Mouse (Mus musculus) CH12.LX (cell line): ENCODE measurements at regions not wholly inside any gene's neighbourhood (a gene's known extent, or its start where the extent isn't known, plus 50 kb on each side); places are given as distances from the start of the nearest gene placed in this dataset.

Experiments used
- DNase-seq: peaks from one replicate; pipeline ENCODE4 v3.0.0-alpha.2; 2013; ENCODE audit errors: extremely low read depth
- H3K27ac ChIP-seq: 2 replicates; pipeline ENCODE4 v1.5.1; 2012; ENCODE audit warnings: low read depth, mild to moderate bottlenecking, control low read depth, moderate library complexity; ENCODE audit not compliant: insufficient read depth
- H3K27me3 ChIP-seq: replicated peaks from 2 replicates; pipeline ENCODE3; 2012; ENCODE audit warnings: inconsistent platforms
- H3K36me3 ChIP-seq, 2 experiments: replicated peaks in 1 of 2; 2 replicates each; pipeline versions ENCODE3 to v1.6.1; 2012; ENCODE audit warnings: inconsistent platforms in 1 of 2, low read length in 1 of 2, mild to moderate bottlenecking in 1 of 2, mixed read lengths in 1 of 2, moderate library complexity in 1 of 2; ENCODE audit not compliant: control insufficient read depth in 1 of 2, insufficient read depth in 1 of 2
- H3K4me1 ChIP-seq, 2 experiments: 2 replicates each; pipeline ENCODE4 v1.6.1; 2012; ENCODE audit warnings: inconsistent platforms in 1 of 2, moderate library complexity in 1 of 2; ENCODE audit not compliant: insufficient read depth in 2 of 2, control insufficient read depth in 1 of 2
- H3K4me2 ChIP-seq: 2 replicates; pipeline ENCODE4 v1.6.1; 2012; ENCODE audit warnings: low read depth, mild to moderate bottlenecking, control low read depth; ENCODE audit not compliant: poor library complexity, insufficient read depth, severe bottlenecking
- H3K4me3 ChIP-seq, 3 experiments: fragments of 150-350 bp in 1 of 3; sonication (generic) in 1 of 3; replicated peaks in 1 of 3; 2 replicates each; pipeline versions ENCODE3 to v1.5.1; 2011 to 2012; ENCODE audit warnings: low read depth in 2 of 3, low read length in 2 of 3, mild to moderate bottlenecking in 2 of 3, moderate library complexity in 2 of 3, control low read depth in 1 of 3, improper control_type of control experiment in 1 of 3, inconsistent platforms in 1 of 3, mixed read lengths in 1 of 3; ENCODE audit not compliant: poor library complexity in 1 of 3
- H3K79me2 ChIP-seq: replicated peaks from 2 replicates; pipeline ENCODE4 v1.6.1; 2012; ENCODE audit warnings: mild to moderate bottlenecking, moderate library complexity; ENCODE audit not compliant: control insufficient read depth, poor library complexity, insufficient read depth, severe bottlenecking; ENCODE audit errors: extremely low read depth
- H3K9ac ChIP-seq: 2 replicates; pipeline ENCODE4 v1.6.1; 2012; ENCODE audit warnings: low read depth, mild to moderate bottlenecking, control low read depth, moderate library complexity; ENCODE audit not compliant: insufficient read depth
- H3K9me3 ChIP-seq: replicated peaks from 2 replicates; pipeline ENCODE3; 2012; ENCODE audit warnings: low read length, inconsistent platforms, mixed read lengths
- BHLHE40 ChIP-seq: IDR thresholded peaks from 2 replicates; pipeline ENCODE4 v1.6.1; 2011; ENCODE audit warnings: mild to moderate bottlenecking, low read depth, low read length, improper control_type of control experiment
- ETS1 ChIP-seq: conservative IDR thresholded peaks from 2 replicates; pipeline ENCODE4 v1.6.1; 2012; ENCODE audit warnings: low read depth, mild to moderate bottlenecking, inconsistent platforms, low read length, improper control_type of control experiment, moderate library complexity
- GABPA ChIP-seq: IDR thresholded peaks from 2 replicates; pipeline ENCODE4 v1.6.1; 2012; ENCODE audit warnings: low read depth, low read length, improper control_type of control experiment, inconsistent platforms; ENCODE audit not compliant: insufficient replicate concordance
- JUND ChIP-seq: conservative IDR thresholded peaks from 2 replicates; pipeline ENCODE4 v1.6.1; 2011; ENCODE audit warnings: low read depth, low read length, improper control_type of control experiment
- MAFK ChIP-seq: IDR thresholded peaks from 2 replicates; pipeline ENCODE4 v1.6.1; 2011; ENCODE audit warnings: low read length, improper control_type of control experiment; ENCODE audit not compliant: insufficient replicate concordance
- MAZ ChIP-seq: IDR thresholded peaks from 2 replicates; pipeline ENCODE4 v1.6.1; 2012; ENCODE audit warnings: low read depth, mild to moderate bottlenecking, inconsistent platforms, low read length, improper control_type of control experiment, moderate library complexity
- MEF2A ChIP-seq: IDR thresholded peaks from 2 replicates; pipeline ENCODE4 v1.6.1; 2014; ENCODE audit warnings: low read depth, mild to moderate bottlenecking, inconsistent platforms, low read length, improper control_type of control experiment, borderline replicate concordance
- NELFE ChIP-seq: IDR thresholded peaks from 2 replicates; pipeline ENCODE4 v1.6.1; 2011; ENCODE audit warnings: low read depth, low read length, improper control_type of control experiment
- NRF1 ChIP-seq: IDR thresholded peaks from 2 replicates; pipeline ENCODE4 v1.6.1; 2014; ENCODE audit warnings: low read depth, mild to moderate bottlenecking, inconsistent platforms, low read length, improper control_type of control experiment, moderate library complexity
- POLR2A ChIP-seq: IDR thresholded peaks from 2 replicates; pipeline ENCODE4 v1.6.1; 2011; ENCODE audit warnings: low read depth, mild to moderate bottlenecking, improper control_type of control experiment, low read length
- POLR2AphosphoS2 ChIP-seq: IDR thresholded peaks from 2 replicates; pipeline ENCODE4 v1.6.1; 2011; ENCODE audit warnings: low read depth, low read length, improper control_type of control experiment
- SIN3A ChIP-seq: IDR thresholded peaks from 2 replicates; pipeline ENCODE4 v1.6.1; 2012; ENCODE audit warnings: low read length, improper control_type of control experiment, inconsistent platforms
- SMC3 ChIP-seq: IDR thresholded peaks from 2 replicates; pipeline ENCODE4 v1.6.1; 2011; ENCODE audit warnings: low read depth, low read length, improper control_type of control experiment
- USF1 ChIP-seq: IDR thresholded peaks from 2 replicates; pipeline ENCODE4 v1.6.1; 2014; ENCODE audit warnings: low read depth, mild to moderate bottlenecking, inconsistent platforms, low read length, improper control_type of control experiment
- USF2 ChIP-seq: conservative IDR thresholded peaks from 2 replicates; pipeline ENCODE4 v1.6.1; 2011; ENCODE audit warnings: low read depth, low read length, improper control_type of control experiment
- ZC3H11A ChIP-seq: IDR thresholded peaks from 2 replicates; pipeline ENCODE4 v1.6.1; 2012; ENCODE audit warnings: low read depth, mild to moderate bottlenecking, inconsistent platforms, low read length, improper control_type of control experiment
- ZKSCAN1 ChIP-seq: IDR thresholded peaks from 2 replicates; pipeline ENCODE4 v1.6.1; 2012; ENCODE audit warnings: low read depth, inconsistent platforms, low read length, improper control_type of control experiment, borderline replicate concordance
- ZNF384 ChIP-seq: IDR thresholded peaks from 2 replicates; pipeline ENCODE4 v1.6.1; 2012; ENCODE audit warnings: low read depth, low read length, improper control_type of control experiment, inconsistent platforms
- dilution Hi-C: fragments of 300-500 bp; cut with MboI; formaldehyde crosslinking; loops from 2 replicates; pipeline ENCODE4 v1.14.3; 2020; ENCODE audit warnings: low sequenced_read_pairs; ENCODE audit not compliant: extremely low pct_unique_long_range_greater_than_20kb, extremely low pct_ligation_motif_present
- in situ Hi-C: fragments of 300-500 bp; cut with MboI; formaldehyde crosslinking; loops from 3 replicates; pipeline ENCODE4 v1.14.3; 2019; ENCODE audit warnings: low sequenced_read_pairs, low pct_ligation_motif_present, low pct_unique_long_range_greater_than_20kb, mixed read lengths

DNA sequence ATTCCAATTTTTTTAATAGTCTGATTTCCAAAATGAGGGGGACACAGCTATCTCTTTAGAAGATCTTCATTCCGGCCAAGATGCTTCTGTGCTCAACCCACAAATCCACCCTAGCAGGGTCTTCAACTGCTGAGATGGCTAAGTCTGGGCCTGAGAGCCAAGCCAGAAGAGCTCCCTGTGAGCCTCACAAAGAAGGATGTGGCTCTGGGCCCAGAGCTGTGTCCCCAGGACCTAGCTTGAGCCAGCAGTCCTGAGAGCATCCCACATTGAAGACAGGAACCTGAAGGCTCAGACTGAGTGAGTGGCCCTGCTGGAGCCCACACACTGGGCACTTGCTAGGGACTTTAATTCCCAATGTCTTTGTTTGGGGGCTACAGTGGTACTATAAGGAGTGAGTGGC, 57.7 kb downstream of the Rplp1 start:
- no peak for DNase-seq
- dilution Hi-C loops (no loop called here), in situ Hi-C loops (loop anchor here (25.0 kb wide), 1 partner anchor 819 kb away; no protein-coding TSS in a partner anchor)
- Histone ChIP-seq H3K4me2 (no peak overlapping the region), H3K27ac (no peak overlapping the region), H3K4me3 (no peak overlapping the region), H3K79me2 (no peaks in the 10 kb centered on the region), H3K27me3 (no peaks in the 10 kb centered on the region)
- TF ChIP-seq ETS1 (no peak), BHLHE40 (no peak)
- TF ChIP-seq, all 38 proteins: peak for 0
- H3K9me3 ChIP-seq: no peaks in the 10 kb centered on the region
- H3K4me1 ChIP-seq: peaks cover 0 to 7% of the 10 kb centered on the region in 2 experiments; a peak in 1 of 4 replicates
- no peak overlapping the region for H3K9ac ChIP-seq
- H3K36me3 ChIP-seq: no peaks in the 10 kb centered on the region

DNA sequence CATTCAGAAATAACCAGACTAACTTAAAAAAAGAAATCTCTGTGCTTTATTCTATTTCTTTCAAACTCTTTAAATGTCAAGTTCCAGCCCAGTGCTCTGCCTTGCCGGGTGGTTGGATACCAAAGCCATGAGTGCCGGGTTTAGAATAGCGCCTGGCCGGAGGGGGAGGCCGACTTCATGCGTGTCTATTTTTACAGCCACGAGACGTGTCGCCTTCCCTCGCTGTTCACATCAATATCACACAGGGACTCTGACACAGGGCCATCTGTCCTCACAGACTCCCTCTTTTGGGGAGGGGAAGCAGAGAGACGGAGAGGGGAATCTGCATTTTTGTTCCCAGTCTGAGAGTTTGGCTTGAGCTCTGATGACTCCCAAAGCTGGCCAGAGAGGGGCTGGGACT, 58.7 kb downstream of the Rplp1 start:
- H3K4me3 ChIP-seq: no peak overlapping the region
- TF ChIP-seq SMC3 (no peak), POLR2A (no peak), MEF2A (no peak), MAFK (no peak), MAZ (no peak)
- TF ChIP-seq, all 38 proteins: peak for 0
- no peak overlapping the region for H3K9ac ChIP-seq
- H3K27ac ChIP-seq: no peak overlapping the region
- H3K4me2 ChIP-seq: no peak overlapping the region
- DNase-seq: no peak
- in situ Hi-C loops: loop anchor here (25.0 kb wide), 1 partner anchor 818 kb away; no protein-coding TSS in a partner anchor
- no peaks in the 10 kb centered on the region for H3K27me3 ChIP-seq
- H3K9me3 ChIP-seq: no peaks in the 10 kb centered on the region
- H3K4me1 ChIP-seq: peaks cover 0 to 15% of the 10 kb centered on the region in 2 experiments; a peak in 1 of 4 replicates
- no peaks in the 10 kb centered on the region for H3K36me3 ChIP-seq
- dilution Hi-C loops: no loop called here
- no peaks in the 10 kb centered on the region for H3K79me2 ChIP-seq

DNA sequence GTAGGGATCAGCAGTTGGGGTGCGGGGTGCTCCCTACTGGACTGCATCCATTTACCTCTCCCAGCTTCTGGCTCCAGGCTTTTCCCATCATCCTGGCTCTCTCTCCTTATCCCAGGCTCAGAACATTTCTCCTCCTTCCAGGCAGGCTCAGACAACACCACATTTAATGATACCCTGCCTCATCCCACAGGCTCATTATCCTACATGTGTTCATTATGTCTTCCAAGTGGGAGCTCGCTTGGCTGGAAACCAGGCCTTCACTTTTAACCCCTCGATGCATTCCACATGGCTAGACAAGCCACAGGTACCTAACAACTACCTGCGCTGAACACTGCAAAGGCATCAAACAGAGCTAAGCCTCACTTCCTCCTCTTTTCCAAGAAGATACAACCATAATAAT, 60.5 kb downstream of the Rplp1 start:
- Histone ChIP-seq H3K9me3 (no peaks in the 10 kb centered on the region), H3K9ac (no peak overlapping the region), H3K4me2 (no peak overlapping the region), H3K27ac (no peak overlapping the region), H3K36me3 (no peaks in the 10 kb centered on the region), H3K4me3 (no peak overlapping the region), H3K27me3 (no peaks in the 10 kb centered on the region), H3K79me2 (no peaks in the 10 kb centered on the region), H3K4me1 (peaks cover 0 to 9% of the 10 kb centered on the region in 2 experiments; a peak in 1 of 4 replicates)
- dilution Hi-C loops (no loop called here), in situ Hi-C loops (loop anchor here (25.0 kb wide), 1 partner anchor 817 kb away; no protein-coding TSS in a partner anchor)
- no peak for TF ChIP-seq JUND
- TF ChIP-seq USF1: no peak
- TF ChIP-seq NELFE: no peak
- TF ChIP-seq SMC3: no peak
- TF ChIP-seq USF2: no peak
- TF ChIP-seq SIN3A: no peak
- no peak for TF ChIP-seq ETS1
- no peak for TF ChIP-seq GABPA
- no peak for TF ChIP-seq ZC3H11A
- no peak for TF ChIP-seq NRF1
- no peak for TF ChIP-seq ZKSCAN1
- TF ChIP-seq POLR2AphosphoS2: no peak
- no peak for TF ChIP-seq ZNF384
- DNase-seq: no peak
